Mouse (Mus musculus): ENCODE measurements at regions not wholly inside any gene's neighbourhood (a gene's known extent, or its start where the extent isn't known, plus 50 kb on each side); places are given as distances from the start of the nearest gene placed in this dataset.

GRCm38 (mm10) chr9:68409786-68410185 is 243.8 kb upstream of the Rora start:
- ATAC-seq (ENCODE audit: insufficient number of reproducible peaks, low FRiP score, low TSS enrichment), result no peak

- ATAC-seq (ENCODE audit: insufficient number of reproducible peaks, low FRiP score, low TSS enrichment), result no peak
Measured at GRCm38 (mm10) chr9:68426286-68426685, 227.3 kb upstream of the Rora start.

DNA sequence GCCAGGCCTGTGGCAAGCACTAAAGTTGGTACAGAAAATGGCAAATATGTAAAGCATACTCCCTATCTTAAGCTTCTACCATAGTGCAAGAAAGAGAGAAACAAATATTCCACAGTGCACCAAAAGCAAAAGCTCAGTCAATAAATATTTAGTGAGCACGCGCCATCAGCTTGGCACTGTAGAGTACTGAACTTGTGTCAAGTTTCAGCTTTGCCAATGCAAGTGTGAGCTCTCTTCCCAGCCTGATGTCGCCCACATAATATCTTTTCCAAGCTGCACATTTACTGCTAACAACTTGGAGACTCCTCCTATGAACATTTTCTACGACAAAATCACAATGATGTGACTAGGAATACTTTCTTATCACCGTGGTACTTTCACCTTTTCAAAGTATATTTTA is 190.8 kb upstream of the Rora start:
- ATAC-seq (ENCODE audit: insufficient number of reproducible peaks, low FRiP score, low TSS enrichment), result no peak

DNA sequence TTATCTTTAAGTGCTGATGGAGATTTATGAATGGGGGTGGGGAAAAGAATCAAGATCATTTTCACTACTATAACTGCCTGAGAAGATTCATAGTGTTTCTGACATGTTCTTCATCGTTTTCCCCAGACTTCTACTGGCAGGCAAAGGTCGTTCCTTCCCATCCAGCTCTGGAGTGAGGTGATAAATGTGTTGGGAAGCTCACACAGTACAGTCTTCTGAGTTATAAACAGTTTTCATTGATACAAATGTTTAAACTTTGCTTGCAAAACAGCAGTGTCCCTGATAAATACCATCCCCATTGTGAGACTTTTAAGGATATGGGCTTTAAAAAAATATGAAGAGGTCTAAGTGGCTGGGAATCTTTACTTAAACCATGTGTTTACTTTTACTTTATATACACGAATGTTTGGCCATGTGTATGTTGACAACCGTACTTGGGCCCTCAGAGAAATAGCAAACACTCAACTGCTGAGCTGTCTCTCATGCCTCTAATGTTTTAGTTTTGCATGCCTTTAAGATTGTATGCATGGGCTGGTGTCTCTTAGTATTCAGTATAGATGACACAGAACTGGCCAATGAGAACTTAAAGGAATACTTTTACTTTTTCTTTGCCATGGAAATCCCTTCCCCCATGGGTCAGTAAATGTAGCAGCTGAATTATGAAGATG is 189.8 kb upstream of the Rora start:
- no peak for ATAC-seq (ENCODE audit: insufficient number of reproducible peaks, low FRiP score, low TSS enrichment)

- no peak for ATAC-seq (ENCODE audit: insufficient number of reproducible peaks, low FRiP score, low TSS enrichment)
Measured at GRCm38 (mm10) chr9:68466671-68467070, 186.9 kb upstream of the Rora start.

GRCm38 (mm10) chr9:68476391-68476790 is 177.2 kb upstream of the Rora start:
- ATAC-seq (ENCODE audit: insufficient number of reproducible peaks, low FRiP score, low TSS enrichment), result no peak

DNA sequence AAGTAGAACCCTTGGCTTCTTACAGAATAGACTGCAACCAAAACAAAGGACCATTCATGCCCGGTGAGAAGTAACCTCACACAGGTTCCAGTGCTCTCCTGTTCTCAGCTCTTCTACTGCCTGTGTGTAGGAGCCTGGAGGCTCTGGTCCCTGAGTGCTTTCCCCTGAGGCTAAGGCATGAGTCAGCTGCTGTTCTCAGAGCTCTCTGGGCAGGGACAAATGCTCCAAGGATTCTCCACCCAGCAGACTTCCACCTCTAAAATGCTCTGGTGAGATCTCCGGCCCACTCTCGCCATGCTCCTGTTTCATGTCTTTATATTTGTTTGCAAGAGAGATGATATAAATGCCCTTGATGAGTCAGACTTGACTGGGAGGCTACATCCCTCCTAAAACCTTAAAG is 176.1 kb upstream of the Rora start:
- no peak for ATAC-seq (ENCODE audit: insufficient number of reproducible peaks, low FRiP score, low TSS enrichment)

GRCm38 (mm10) chr9:68486646-68487045 is 166.9 kb upstream of the Rora start:
- ATAC-seq (ENCODE audit: insufficient number of reproducible peaks, low FRiP score, low TSS enrichment), result no peak

- ATAC-seq (ENCODE audit: insufficient number of reproducible peaks, low FRiP score, low TSS enrichment), result no peak
Measured at GRCm38 (mm10) chr9:68491151-68491550, 162.4 kb upstream of the Rora start.

DNA sequence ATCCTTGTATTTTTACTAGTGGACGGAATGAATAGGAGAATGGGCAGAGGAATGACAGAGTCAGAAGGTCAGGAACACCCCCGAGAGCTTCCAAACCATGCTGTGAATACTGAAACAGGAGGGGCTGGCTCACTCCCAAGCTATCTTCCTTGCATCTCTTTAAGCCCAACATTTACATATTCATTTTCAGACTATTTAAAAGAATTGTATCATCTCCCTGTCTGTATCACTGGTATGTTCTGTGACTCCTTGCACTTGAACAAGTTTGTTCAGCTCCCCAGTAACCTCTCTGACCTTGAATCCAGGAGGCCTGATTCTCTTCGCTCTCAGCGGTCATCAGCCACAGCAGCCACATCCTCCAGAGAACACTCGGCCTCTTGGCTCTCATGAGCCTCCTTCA is 132.4 kb upstream of the Rora start:
- ATAC-seq (ENCODE audit: insufficient number of reproducible peaks, low FRiP score, low TSS enrichment), result no peak

DNA sequence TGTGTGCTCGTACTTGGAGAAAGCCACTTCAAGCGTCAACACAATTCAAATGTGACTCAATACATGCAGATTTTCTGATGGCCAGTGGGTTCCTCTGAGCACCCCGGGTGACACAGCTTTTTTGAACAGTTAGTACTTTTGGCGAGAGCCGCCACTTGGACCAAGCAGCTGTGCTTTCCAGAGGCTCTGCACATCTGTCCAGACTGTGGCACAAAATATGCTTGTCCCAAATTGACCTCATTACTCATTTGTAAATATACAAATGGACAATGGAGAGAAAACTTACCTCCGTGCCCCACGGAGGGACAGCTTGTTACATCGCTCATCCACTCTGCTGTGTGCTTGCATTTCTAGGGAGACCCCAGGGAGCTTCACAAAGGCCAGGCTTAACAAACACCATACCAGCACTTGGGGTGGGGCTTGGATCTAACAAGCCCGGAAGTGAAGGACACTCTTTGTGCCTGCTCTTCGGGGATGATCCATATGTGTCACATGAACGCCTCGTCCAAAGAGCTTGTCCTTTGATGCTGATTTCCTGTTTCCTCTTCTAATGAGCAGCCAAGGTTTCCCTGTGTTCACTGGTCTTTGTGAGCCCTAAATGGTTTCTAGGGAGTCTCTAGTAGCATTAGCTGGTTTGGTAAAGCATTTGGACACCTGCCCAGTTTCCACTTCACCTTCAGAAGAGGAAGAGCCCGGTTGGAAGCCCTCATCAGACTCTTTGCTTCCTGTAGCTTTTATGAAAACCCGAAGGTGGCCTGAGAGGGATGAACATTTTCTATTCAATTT is 91.6 kb upstream of the Rora start:
- no peak for ATAC-seq (ENCODE audit: insufficient number of reproducible peaks, low FRiP score, low TSS enrichment)

DNA sequence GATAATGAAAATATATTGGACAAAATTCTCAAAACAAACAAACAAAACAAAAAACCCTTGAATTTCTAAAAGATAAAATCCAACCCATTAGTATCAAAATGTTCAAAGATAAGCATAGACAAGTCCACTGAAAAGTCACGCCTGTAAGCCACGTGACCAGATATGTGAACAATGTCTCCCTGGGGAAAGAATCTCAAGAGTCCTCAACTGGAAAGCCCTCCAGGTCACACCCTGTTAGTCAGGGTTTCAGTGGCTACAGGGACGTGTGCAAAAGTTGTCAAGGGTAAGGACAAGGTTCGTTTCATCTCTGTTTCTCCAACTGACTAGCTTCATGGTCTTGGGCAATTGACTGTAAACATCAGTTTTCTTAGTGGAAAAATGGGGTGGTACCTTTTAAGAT is 90.4 kb upstream of the Rora start:
- ATAC-seq (ENCODE audit: insufficient number of reproducible peaks, low FRiP score, low TSS enrichment), result no peak

DNA sequence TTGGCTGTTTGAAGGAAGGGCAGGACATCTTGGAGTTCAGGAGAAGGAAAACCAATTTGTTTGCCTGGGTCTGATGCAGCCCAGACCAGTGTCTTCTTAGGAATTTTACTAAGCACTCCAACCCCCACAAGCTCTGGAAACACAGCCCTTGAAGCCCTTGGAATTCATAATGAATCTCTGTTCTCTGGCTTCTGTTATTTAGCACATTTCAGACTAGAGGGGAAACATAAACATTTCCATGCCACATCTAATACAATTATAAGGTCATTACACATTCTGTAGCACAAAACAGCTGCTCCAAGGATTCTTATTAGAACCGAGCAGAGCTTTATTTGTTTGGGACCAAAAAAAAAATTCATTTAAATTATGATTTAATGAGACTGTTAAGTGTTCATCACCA is 67.8 kb upstream of the Rora start:
- no peak for ATAC-seq (ENCODE audit: insufficient number of reproducible peaks, low FRiP score, low TSS enrichment)

GRCm38 (mm10) chr9:68591023-68591422 is 62.6 kb upstream of the Rora start:
- no peak for ATAC-seq (ENCODE audit: insufficient number of reproducible peaks, low FRiP score, low TSS enrichment)

DNA sequence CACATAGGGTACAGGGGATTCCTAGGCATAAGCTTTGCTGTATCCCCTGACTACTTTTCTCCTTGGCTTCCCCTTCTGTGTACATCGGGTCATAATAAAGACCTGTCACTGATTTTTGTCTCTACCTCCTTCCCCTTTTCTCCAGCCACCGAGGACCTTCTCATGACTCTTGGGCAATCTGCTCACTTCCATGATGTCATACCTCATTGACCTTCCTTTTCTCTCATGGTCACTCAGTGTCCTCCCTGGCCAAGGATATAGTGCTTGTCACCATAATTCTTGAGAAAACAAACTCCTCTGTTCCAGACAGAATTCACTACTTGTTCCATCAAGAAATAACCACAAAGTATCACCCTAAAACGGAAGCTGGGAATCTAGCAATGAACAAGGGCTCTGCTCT is 60.6 kb upstream of the Rora start:
- no peak for ATAC-seq (ENCODE audit: insufficient number of reproducible peaks, low FRiP score, low TSS enrichment)

DNA sequence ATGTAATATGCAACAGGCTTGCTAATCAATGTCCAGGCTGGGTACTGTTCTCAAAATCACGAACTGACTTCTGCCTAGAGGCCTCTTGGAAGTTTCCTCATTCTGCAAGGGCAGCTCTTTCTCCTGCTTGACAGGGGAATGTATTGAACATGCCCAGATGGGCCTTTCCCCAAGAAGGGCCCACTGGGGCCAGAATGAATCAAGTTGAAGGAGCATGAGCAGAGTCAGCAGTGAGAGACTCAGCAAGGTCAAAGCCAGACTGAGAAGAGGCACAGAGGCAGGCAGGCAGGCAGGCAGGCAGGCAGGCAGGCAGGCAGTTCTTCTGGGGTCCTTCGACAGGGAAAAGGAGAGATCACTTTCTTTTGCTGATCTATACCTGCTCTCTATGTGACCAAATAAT is 59.0 kb upstream of the Rora start:
- no peak for ATAC-seq (ENCODE audit: insufficient number of reproducible peaks, low FRiP score, low TSS enrichment)
